Mouse (Mus musculus): ENCODE measurements around the gene Gtf2ird2. TPM values are rescaled to one million over a fixed set of nuclear protein-coding genes. Genes with fewer than 3 reads are reported as not detected.

Gtf2ird2 gene
- 5.5 and 6.0 TPM in 2 replicates for polyA plus RNA-seq (2012; rRNA removed)

DNA sequence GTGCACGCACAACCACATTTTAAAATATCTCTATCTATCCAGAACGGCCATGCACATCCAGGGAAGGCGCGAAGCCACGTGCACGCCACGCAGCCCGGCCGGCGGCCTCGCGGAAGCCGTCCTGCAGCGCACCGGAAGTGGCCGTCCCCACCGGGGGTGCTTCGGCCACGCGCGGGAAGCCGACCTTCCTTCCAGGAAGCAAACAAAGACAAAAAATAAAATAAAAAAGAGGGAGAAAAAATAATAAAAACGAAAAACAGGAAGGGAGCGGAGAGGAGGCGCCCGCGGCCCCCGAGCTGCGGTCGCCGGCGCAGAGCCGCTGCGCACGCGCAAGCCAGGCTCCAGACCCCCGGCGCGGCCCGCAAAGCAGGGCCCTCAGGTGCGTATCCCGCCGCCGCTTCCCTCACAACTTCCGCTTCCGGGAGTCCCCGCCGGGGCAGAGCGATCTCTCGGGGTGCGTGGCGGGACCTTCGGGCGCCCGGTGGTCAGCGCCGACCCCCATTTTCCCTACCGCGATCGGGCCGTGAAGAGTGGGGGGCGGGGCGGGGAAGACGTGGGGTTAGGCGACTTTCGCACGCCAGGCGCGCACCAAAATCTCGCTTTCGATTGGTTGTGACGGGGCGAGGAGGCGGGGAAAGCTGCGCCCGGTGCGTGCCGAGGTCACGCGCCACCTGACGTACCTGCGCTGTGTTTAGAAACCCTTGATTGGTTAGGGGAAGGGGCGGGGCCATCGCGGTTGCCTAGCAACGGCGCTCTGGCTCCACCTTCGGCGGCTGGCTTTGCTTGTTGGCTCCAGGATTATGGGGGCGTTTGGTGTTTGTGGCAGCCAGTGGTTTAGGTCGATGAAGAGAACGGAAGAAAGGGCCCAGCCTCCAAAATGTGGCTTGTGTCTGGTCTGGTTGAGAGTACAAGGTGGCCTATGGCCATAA lies at the start of gene Gtf2ird2:
Gene Gtf2ird2, plus strand, starts transcription at position 140 of the 929 bp plus-strand sequence.

GRCm38 (mm10) chr5:134176169-134176881 lies 7.5 kb upstream of the Gtf2ird2 start, which contains the start of gene Rcc1l:
Rcc1l (minus strand) TSS chr5:134176774.

DNA sequence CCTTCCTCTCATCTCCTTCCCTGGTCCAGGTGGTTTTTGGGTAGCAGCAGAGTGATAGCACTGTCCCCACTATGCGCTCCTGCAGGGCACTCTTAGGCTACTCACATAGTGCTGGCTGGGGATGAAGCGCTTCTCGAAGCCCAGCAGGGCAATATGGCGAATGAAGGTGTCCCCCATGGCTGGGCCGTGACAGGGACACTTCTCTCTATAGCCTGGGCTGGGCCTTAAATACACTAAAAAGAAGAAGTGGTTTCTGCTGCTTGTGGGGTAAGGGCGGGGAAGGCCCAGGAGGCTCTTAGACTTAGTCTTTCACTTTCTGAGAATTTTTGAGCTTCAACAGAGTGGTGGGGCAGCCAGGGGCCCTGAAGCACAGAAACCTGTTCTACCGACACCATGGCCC lies 45.6 kb downstream of the Gtf2ird2 start, which contains the start of gene Ncf1:
Gene Ncf1, minus strand, starts transcription at position 235 of the 400 bp plus-strand sequence.

Other genes with a start within 250 kb of the Gtf2ird2 start
- gene Castor2, start 84.3 kb upstream of the Gtf2ird2 start, polyA plus RNA-seq (2012; rRNA removed) = 2.9 and 3.1 TPM in 2 replicates
- 17.2 and 22.0 TPM in 2 replicates for gene Rcc1l, start 7.2 kb upstream of the Gtf2ird2 start, polyA plus RNA-seq (2012; rRNA removed)
- gene Ncf1, start 45.6 kb downstream of the Gtf2ird2 start, polyA plus RNA-seq (2012; rRNA removed) = 9.8 and 10.1 TPM in 2 replicates
- 35.9 and 40.5 TPM in 2 replicates for gene Gtf2i, start 130.7 kb downstream of the Gtf2ird2 start, polyA plus RNA-seq (2012; rRNA removed)